Mouse (Mus musculus) heart, embryonic 13.5 days (tissue): ENCODE data around the gene Cby3. TPM values are rescaled to one million over a fixed set of nuclear protein-coding genes. Genes with fewer than 3 reads are reported as not detected.

Source experiments
- ATAC-seq: fragments of 200-750 bp; cut with Nextera tagmentation; 2 replicates; pipeline ENCODE4 v1.8.0; 2017; ENCODE audit warnings: moderate TSS enrichment; ENCODE audit not compliant: insufficient number of reproducible peaks, low FRiP score, low TSS enrichment; ENCODE audit errors: extremely low read depth
- H3K27ac ChIP-seq: fragments of 300-500 bp; sonication (generic); replicated peaks from 2 replicates; pipeline ENCODE4 v1.5.1; 2015; ENCODE audit warnings: moderate library complexity, mild to moderate bottlenecking, inconsistent platforms
- H3K27me3 ChIP-seq: fragments of 300-500 bp; sonication (generic); replicated peaks from 2 replicates; pipeline ENCODE4 v1.6.1; 2015; ENCODE audit warnings: mild to moderate bottlenecking, inconsistent platforms
- H3K36me3 ChIP-seq: fragments of 300-500 bp; sonication (generic); 2 replicates; pipeline ENCODE4 v1.6.1; 2015; ENCODE audit warnings: mild to moderate bottlenecking, inconsistent platforms
- H3K4me1 ChIP-seq: fragments of 300-500 bp; sonication (generic); 2 replicates; pipeline ENCODE4 v1.6.1; 2015; ENCODE audit warnings: inconsistent platforms
- H3K4me2 ChIP-seq: fragments of 300-500 bp; sonication (generic); 2 replicates; pipeline ENCODE4 v1.6.1; 2015; ENCODE audit warnings: inconsistent platforms, mild to moderate bottlenecking, moderate library complexity
- H3K4me3 ChIP-seq: fragments of 300-500 bp; sonication (generic); 2 replicates; pipeline ENCODE4 v1.5.1; 2015; ENCODE audit warnings: moderate library complexity, mild to moderate bottlenecking, inconsistent platforms
- H3K9ac ChIP-seq: fragments of 300-500 bp; sonication (generic); 2 replicates; pipeline ENCODE4 v1.6.1; 2015; ENCODE audit warnings: inconsistent platforms, mild to moderate bottlenecking, moderate library complexity
- H3K9me3 ChIP-seq: fragments of 300-500 bp; sonication (generic); 2 replicates; pipeline ENCODE4 v1.6.1; 2016; ENCODE audit warnings: inconsistent platforms
- WGBS: fragments of 180-500 bp; shearing (Covaris S2); methylation state at CpG from one replicate; pipeline ENCODE4 v1.1.7; 2015; ENCODE audit warnings: mixed read lengths; 5-methylcytosine and 5-hydroxymethylcytosine counted together
- polyA plus RNA-seq: library from polyadenylated mRNA; unstranded; fragments of >200 nt; fragmentation: Nextera tagmentation; extraction: Ambion mirVana; gene quantifications from 2 replicates; pipeline ENCODE4 v1.2.1, GENCODE M21; 2015

Gene Cby3
- polyA plus RNA-seq, 1 experiment from 2014 or later, result not detected

- Histone ChIP-seq H3K36me3 (peaks cover 25% of the 10 kb centered on the region), H3K4me2 (peak within 1 kb of the TSS; percentile 94), H3K9me3 (no peaks in the 10 kb centered on the region), H3K27me3 (no peaks in the 10 kb centered on the region), H3K27ac (peak within 1 kb of the TSS; percentile 99), H3K4me1 (peaks cover 30% of the 10 kb centered on the region), H3K9ac (peak within 1 kb of the TSS; percentile 100), H3K4me3 (peak within 1 kb of the TSS; percentile 97)
- under 1% methylated on average over 76 of the region's 76 CpGs for WGBS
- ATAC-seq, result peak; percentile 86
These were observed 22.9 kb downstream of the Cby3 start, which contains the start of gene Hnrnph1 for GRCm38 (mm10) chr11:50376911-50377891. Gene Hnrnph1, plus strand, starts transcription at chr11:50376990.

- peak overlapping the region; percentile 100 for H3K9ac ChIP-seq
- no peaks in the 10 kb centered on the region for H3K9me3 ChIP-seq
- peak overlapping the region; percentile 94 for H3K4me2 ChIP-seq
- peaks cover 30% of the 10 kb centered on the region for H3K4me1 ChIP-seq
- H3K27me3 ChIP-seq, result no peaks in the 10 kb centered on the region
- H3K4me3 ChIP-seq, result peak overlapping the region; percentile 97
- peak; percentile 62 for ATAC-seq
- WGBS, result 1% methylated on average over 71 of the region's 71 CpGs
- peak overlapping the region; percentile 99 for H3K27ac ChIP-seq
- peaks cover 34% of the 10 kb centered on the region for H3K36me3 ChIP-seq
These were observed 23.8 kb downstream of the Cby3 start for GRCm38 (mm10) chr11:50377892-50378684.

- H3K27ac ChIP-seq, result no peak overlapping the region
- 58% methylated on average over 12 of the region's 12 CpGs for WGBS
- peak overlapping the region; percentile 100 for H3K9ac ChIP-seq
- H3K27me3 ChIP-seq, result no peaks in the 10 kb centered on the region
- H3K4me2 ChIP-seq, result peak overlapping the region; percentile 94
- peaks cover 30% of the 10 kb centered on the region for H3K4me1 ChIP-seq
- ATAC-seq, result no peak
- peak overlapping the region; percentile 97 for H3K4me3 ChIP-seq
- H3K9me3 ChIP-seq, result no peaks in the 10 kb centered on the region
- H3K36me3 ChIP-seq, result peaks cover 42% of the 10 kb centered on the region
These were observed 24.9 kb downstream of the Cby3 start for GRCm38 (mm10) chr11:50379023-50379752.

GRCm38 (mm10) chr11:50381311-50381710 lies 27.0 kb downstream of the Cby3 start:
- H3K9ac ChIP-seq, result no peak overlapping the region; the same call in 1 of the 2 replicates
- peaks cover 24% of the 10 kb centered on the region for H3K4me1 ChIP-seq
- H3K27me3 ChIP-seq, result no peaks in the 10 kb centered on the region
- 39% methylated on average over 4 of the region's 4 CpGs for WGBS
- peak overlapping the region; percentile 60 for H3K4me2 ChIP-seq
- H3K27ac ChIP-seq, result no peak overlapping the region
- H3K36me3 ChIP-seq, result peaks cover 57% of the 10 kb centered on the region
- no peak for ATAC-seq
- H3K4me3 ChIP-seq, result peak overlapping the region; percentile 33
- no peaks in the 10 kb centered on the region for H3K9me3 ChIP-seq

GRCm38 (mm10) chr11:50387167-50387679 lies 33.0 kb downstream of the Cby3 start:
- WGBS, result 77% methylated on average over 3 of the region's 3 CpGs

GRCm38 (mm10) chr11:50387697-50388096 lies 33.4 kb downstream of the Cby3 start:
- H3K36me3 ChIP-seq, result peaks cover 76% of the 10 kb centered on the region
- no peak for ATAC-seq
- H3K4me3 ChIP-seq, result no peak overlapping the region
- H3K27me3 ChIP-seq, result no peaks in the 10 kb centered on the region
- H3K4me1 ChIP-seq, result peaks cover 24% of the 10 kb centered on the region
- WGBS, result 82% methylated on average over 4 of the region's 4 CpGs
- no peak overlapping the region for H3K4me2 ChIP-seq
- no peaks in the 10 kb centered on the region for H3K9me3 ChIP-seq
- H3K9ac ChIP-seq, result no peak overlapping the region
- 0 out of 2 replicates have a peak overlapping the region, but pooled peaks have one; percentile 12 for H3K27ac ChIP-seq

More at GRCm38 (mm10) chr11:50387167-50387679, 33.0 kb downstream of the Cby3 start:
- Histone ChIP-seq H3K4me2 (no peak overlapping the region), H3K4me3 (no peak overlapping the region), H3K27me3 (no peaks in the 10 kb centered on the region), H3K27ac (0 out of 2 replicates have a peak overlapping the region, but pooled peaks have one; percentile 24), H3K9me3 (no peaks in the 10 kb centered on the region), H3K36me3 (peaks cover 79% of the 10 kb centered on the region), H3K9ac (no peak overlapping the region), H3K4me1 (peaks cover 24% of the 10 kb centered on the region)
- ATAC-seq, result no peak

GRCm38 (mm10) chr11:50388217-50388929 lies 34.1 kb downstream of the Cby3 start:
- Histone ChIP-seq H3K9me3 (no peaks in the 10 kb centered on the region), H3K36me3 (peaks cover 76% of the 10 kb centered on the region), H3K27me3 (no peaks in the 10 kb centered on the region), H3K9ac (no peak overlapping the region), H3K27ac (no peak overlapping the region), H3K4me1 (peaks cover 24% of the 10 kb centered on the region), H3K4me3 (no peak overlapping the region), H3K4me2 (no peak overlapping the region)
- WGBS, result 89% methylated on average over 3 of the region's 3 CpGs
- no peak for ATAC-seq

GRCm38 (mm10) chr11:50389011-50389410 lies 34.7 kb downstream of the Cby3 start:
- Histone ChIP-seq H3K9me3 (no peaks in the 10 kb centered on the region), H3K27me3 (no peaks in the 10 kb centered on the region), H3K27ac (no peak overlapping the region), H3K4me3 (no peak overlapping the region), H3K4me1 (peaks cover 24% of the 10 kb centered on the region), H3K9ac (no peak overlapping the region), H3K36me3 (peaks cover 78% of the 10 kb centered on the region), H3K4me2 (no peak overlapping the region)
- WGBS, result 68% methylated on average over 3 of the region's 3 CpGs
- ATAC-seq, result no peak

GRCm38 (mm10) chr11:50389616-50390015 lies 35.4 kb downstream of the Cby3 start:
- Histone ChIP-seq H3K27ac (no peak overlapping the region), H3K4me2 (no peak overlapping the region), H3K9me3 (no peaks in the 10 kb centered on the region), H3K36me3 (peaks cover 80% of the 10 kb centered on the region), H3K4me1 (peaks cover 24% of the 10 kb centered on the region), H3K4me3 (no peak overlapping the region), H3K27me3 (no peaks in the 10 kb centered on the region), H3K9ac (no peak overlapping the region)
- ATAC-seq, result no peak
- 68% methylated on average over 5 of the region's 5 CpGs for WGBS
